Mouse (Mus musculus) embryonic facial prominence, embryonic 10.5 days (tissue): ENCODE measurements at regions not wholly inside any gene's neighbourhood (a gene's known extent, or its start where the extent isn't known, plus 50 kb on each side); places are given as distances from the start of the nearest gene placed in this dataset.
A peak's percentile ranks its signal among the peaks of the same experiment; 100 is the strongest.

Experiments used
- DNase-seq: peaks from one replicate; pipeline ENCODE4 v3.0.0-alpha.2; 2017; ENCODE audit warnings: low spot score
- H3K27ac ChIP-seq: fragments of 300-500 bp; sonication (generic); replicated peaks from 2 replicates; pipeline ENCODE4 v1.5.1; 2016; ENCODE audit warnings: mild to moderate bottlenecking
- H3K27me3 ChIP-seq: fragments of 300-500 bp; sonication (generic); replicated peaks from 2 replicates; pipeline ENCODE4 v1.6.1; 2016; ENCODE audit warnings: low read depth, mild to moderate bottlenecking; ENCODE audit not compliant: poor library complexity, severe bottlenecking
- H3K36me3 ChIP-seq: fragments of 300-500 bp; sonication (generic); replicated peaks from 2 replicates; pipeline ENCODE4 v1.6.1; 2016; ENCODE audit warnings: mild to moderate bottlenecking, moderate library complexity
- H3K4me1 ChIP-seq: fragments of 300-500 bp; sonication (generic); 2 replicates; pipeline ENCODE4 v1.6.1; 2016
- H3K4me3 ChIP-seq: fragments of 300-500 bp; sonication (generic); 2 replicates; pipeline ENCODE4 v1.5.1; 2016; ENCODE audit warnings: mild to moderate bottlenecking, moderate library complexity
- H3K9me3 ChIP-seq: fragments of 300-500 bp; sonication (generic); 2 replicates; pipeline ENCODE4 v1.6.1; 2016; ENCODE audit warnings: mild to moderate bottlenecking
- WGBS: fragments of 180-500 bp; shearing (Covaris S2); methylation state at CpG from one replicate; pipeline ENCODE4 v1.1.7; 2016; 5-methylcytosine and 5-hydroxymethylcytosine counted together

DNA sequence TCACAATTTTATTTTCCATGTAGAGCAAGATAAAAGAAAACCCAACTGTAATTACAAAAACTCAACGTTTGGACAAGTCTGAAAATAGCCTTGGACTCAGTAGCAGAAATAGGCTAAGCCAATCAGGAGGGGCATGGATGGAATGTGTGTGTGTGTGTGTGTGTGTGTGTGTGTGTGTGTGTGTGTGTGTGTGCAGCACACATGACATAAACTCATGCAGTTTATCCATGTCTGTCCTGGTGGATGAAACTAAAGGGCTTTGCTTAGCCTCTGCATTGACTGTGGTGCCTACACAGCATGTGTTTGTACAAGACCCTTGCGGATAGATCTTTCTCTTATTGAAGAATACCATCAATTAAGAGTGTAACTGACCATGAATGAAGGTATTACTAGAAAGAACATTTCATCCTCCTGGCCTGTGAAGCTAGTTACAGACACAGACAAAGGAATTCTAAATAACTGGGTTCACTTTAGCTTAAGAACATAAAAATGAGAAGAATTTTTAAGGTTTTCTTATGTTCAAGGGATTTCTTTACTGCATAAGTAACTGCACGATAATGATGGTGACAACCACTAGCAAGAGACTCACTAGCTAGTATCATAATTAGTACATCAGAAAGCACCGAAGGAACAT lies 361.5 kb downstream of the Tmem182 start:
- H3K4me1 ChIP-seq, result peaks cover 16% of the 10 kb centered on the region
- no peaks in the 10 kb centered on the region for H3K36me3 ChIP-seq
- H3K9me3 ChIP-seq, result no peaks in the 10 kb centered on the region
- no peak overlapping the region for H3K4me3 ChIP-seq
- peaks cover 11% of the 10 kb centered on the region; the same call in 1 of the 2 replicates for H3K27me3 ChIP-seq
- 70% methylated on average over 4 of the region's 4 CpGs for WGBS
- H3K27ac ChIP-seq, result no peak overlapping the region
- no peak for DNase-seq

DNA sequence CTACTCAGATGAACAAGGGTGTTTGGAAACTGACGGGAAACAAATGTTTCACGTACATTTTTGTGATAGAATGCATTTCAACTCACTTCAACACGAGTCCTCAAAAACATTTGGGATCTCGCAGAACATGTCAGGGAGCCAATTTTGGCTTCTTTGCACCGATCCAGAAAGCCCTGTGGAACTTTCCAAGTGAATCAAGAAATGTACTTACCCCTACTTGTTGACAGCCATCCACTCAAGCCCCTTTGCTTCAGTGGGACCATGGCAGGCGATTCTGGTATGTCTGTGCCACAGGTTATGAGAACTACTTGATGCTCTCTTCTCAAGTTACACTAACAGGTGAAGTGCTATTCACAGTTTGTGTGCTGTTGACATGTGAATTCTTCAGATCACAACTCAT lies 381.6 kb downstream of the Tmem182 start:
- Histone ChIP-seq H3K4me3 (no peak overlapping the region), H3K9me3 (no peaks in the 10 kb centered on the region), H3K36me3 (no peaks in the 10 kb centered on the region), H3K27me3 (no peaks in the 10 kb centered on the region), H3K27ac (no peak overlapping the region), H3K4me1 (no peaks in the 10 kb centered on the region)
- WGBS, result 89% methylated on average over 6 of the region's 6 CpGs
- no peak for DNase-seq

DNA sequence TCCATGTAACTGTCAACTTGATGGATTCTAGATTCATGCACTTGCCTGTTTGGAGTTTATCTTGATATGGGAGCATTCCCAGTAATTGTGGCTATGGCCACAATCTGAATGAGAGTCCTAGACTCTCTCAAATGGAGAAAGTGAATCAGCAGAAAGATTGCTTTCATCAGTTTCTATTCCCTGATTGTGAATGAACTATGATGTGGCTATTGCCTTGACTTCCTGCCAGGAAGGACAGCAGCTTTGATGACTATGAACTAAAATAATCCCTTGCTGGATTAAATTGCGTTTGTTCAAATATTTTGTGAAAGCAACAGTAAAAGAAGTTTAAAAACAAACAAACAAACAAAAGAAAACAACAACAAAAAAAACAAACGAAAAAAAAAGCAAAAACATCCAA lies 407.5 kb downstream of the Tmem182 start:
- no peak for DNase-seq
- no peaks in the 10 kb centered on the region for H3K4me1 ChIP-seq
- WGBS, result 86% methylated on average over 2 of the region's 2 CpGs
- no peaks in the 10 kb centered on the region for H3K27me3 ChIP-seq
- no peaks in the 10 kb centered on the region for H3K36me3 ChIP-seq
- no peak overlapping the region for H3K4me3 ChIP-seq
- H3K27ac ChIP-seq, result no peak overlapping the region
- H3K9me3 ChIP-seq, result no peaks in the 10 kb centered on the region

DNA sequence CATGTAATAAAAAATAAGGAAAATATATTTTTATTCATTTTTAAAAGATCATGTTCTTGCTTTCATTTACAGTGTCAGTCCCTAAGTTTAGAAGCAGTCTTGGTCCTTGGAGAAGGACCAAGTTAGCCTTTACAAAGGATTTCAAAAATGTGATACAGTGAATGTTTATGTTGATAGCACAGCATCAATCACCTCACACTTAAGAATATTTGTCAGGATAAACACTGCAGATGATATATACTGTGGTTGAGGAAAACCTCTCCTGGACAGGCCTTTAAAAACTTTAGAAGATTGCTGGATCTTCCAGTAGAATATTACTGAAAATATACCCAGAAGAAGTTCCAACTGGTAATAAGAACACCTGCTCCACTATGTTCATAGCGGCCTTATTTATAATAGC lies 420.4 kb downstream of the Tmem182 start:
- 93% methylated on average over 1 of the region's 1 CpGs for WGBS

GRCm38 (mm10) chr1:41235335-41235734 lies 429.9 kb downstream of the Tmem182 start:
- Histone ChIP-seq H3K27me3 (no peaks in the 10 kb centered on the region), H3K4me1 (no peaks in the 10 kb centered on the region), H3K36me3 (no peaks in the 10 kb centered on the region), H3K4me3 (no peak overlapping the region), H3K27ac (no peak overlapping the region), H3K9me3 (no peaks in the 10 kb centered on the region)
- no peak for DNase-seq
- 90% methylated on average over 7 of the region's 7 CpGs for WGBS

More for the DNA sequence above, 420.4 kb downstream of the Tmem182 start:
- no peak for DNase-seq
- H3K27ac ChIP-seq, result no peak overlapping the region
- H3K27me3 ChIP-seq, result no peaks in the 10 kb centered on the region
- H3K9me3 ChIP-seq, result no peaks in the 10 kb centered on the region
- no peaks in the 10 kb centered on the region for H3K36me3 ChIP-seq
- no peaks in the 10 kb centered on the region for H3K4me1 ChIP-seq
- H3K4me3 ChIP-seq, result no peak overlapping the region

GRCm38 (mm10) chr1:41243000-41243399 lies 437.6 kb downstream of the Tmem182 start:
- H3K27ac ChIP-seq, result no peak overlapping the region
- H3K9me3 ChIP-seq, result no peaks in the 10 kb centered on the region
- 85% methylated on average over 6 of the region's 6 CpGs for WGBS
- no peak overlapping the region for H3K4me3 ChIP-seq
- DNase-seq, result no peak
- H3K36me3 ChIP-seq, result no peaks in the 10 kb centered on the region
- no peaks in the 10 kb centered on the region for H3K27me3 ChIP-seq
- no peaks in the 10 kb centered on the region for H3K4me1 ChIP-seq

DNA sequence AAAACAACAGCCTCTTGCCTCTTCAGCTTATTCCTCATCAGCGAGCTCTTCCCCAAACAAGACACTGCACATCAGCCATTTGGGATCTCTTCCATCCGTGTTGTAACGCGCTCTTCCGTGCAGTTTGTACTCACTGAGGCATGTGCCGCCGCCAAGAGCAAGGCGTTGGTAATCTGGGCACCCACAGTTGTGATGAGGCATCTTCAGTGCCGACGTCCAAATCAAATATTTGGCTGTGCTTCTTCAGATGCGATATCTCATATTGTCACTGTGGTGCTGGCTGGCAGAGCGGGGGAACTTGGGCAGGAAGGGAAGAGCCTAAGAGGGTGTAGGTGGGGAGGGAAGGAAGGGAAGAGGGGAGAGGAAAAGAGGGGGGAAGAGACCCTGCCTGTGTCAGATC lies 439.2 kb downstream of the Tmem182 start:
- Histone ChIP-seq H3K4me1 (no peaks in the 10 kb centered on the region), H3K27me3 (no peaks in the 10 kb centered on the region), H3K9me3 (no peaks in the 10 kb centered on the region), H3K36me3 (no peaks in the 10 kb centered on the region), H3K4me3 (no peak overlapping the region), H3K27ac (no peak overlapping the region)
- WGBS, result 92% methylated on average over 12 of the region's 12 CpGs
- DNase-seq, result no peak

GRCm38 (mm10) chr1:41264214-41264613 lies 458.8 kb downstream of the Tmem182 start:
- H3K9me3 ChIP-seq, result no peaks in the 10 kb centered on the region
- H3K36me3 ChIP-seq, result no peaks in the 10 kb centered on the region
- DNase-seq, result peak; percentile 16
- 38% methylated on average over 10 of the region's 10 CpGs for WGBS
- H3K27ac ChIP-seq, result 0 out of 2 replicates have a peak overlapping the region, but pooled peaks have one; percentile 19
- 0 out of 2 replicates have a peak, but pooled peaks cover 2% of the 10 kb centered on the region for H3K4me1 ChIP-seq
- no peak overlapping the region for H3K4me3 ChIP-seq
- no peaks in the 10 kb centered on the region for H3K27me3 ChIP-seq

- DNase-seq, result peak; percentile 19
Observed at GRCm38 (mm10) chr1:41271111-41271730, 465.8 kb downstream of the Tmem182 start.

GRCm38 (mm10) chr1:41274573-41275270 lies 469.3 kb downstream of the Tmem182 start:
- Histone ChIP-seq H3K36me3 (no peaks in the 10 kb centered on the region), H3K27ac (peak overlapping the region; percentile 68), H3K9me3 (no peaks in the 10 kb centered on the region), H3K27me3 (peaks cover 22% of the 10 kb centered on the region), H3K4me1 (peaks cover 74% of the 10 kb centered on the region), H3K4me3 (peak overlapping the region; percentile 42)
- 7% methylated on average over 10 of the region's 10 CpGs for WGBS
- peak; percentile 48 for DNase-seq

More at GRCm38 (mm10) chr1:41271111-41271730, 465.8 kb downstream of the Tmem182 start:
- H3K36me3 ChIP-seq, result no peaks in the 10 kb centered on the region
- H3K27ac ChIP-seq, result no peak overlapping the region; the same call in 1 of the 2 replicates
- WGBS, result 19% methylated on average over 4 of the region's 4 CpGs
- peaks cover 20% of the 10 kb centered on the region for H3K27me3 ChIP-seq
- no peaks in the 10 kb centered on the region for H3K9me3 ChIP-seq
- H3K4me3 ChIP-seq, result no peak overlapping the region
- H3K4me1 ChIP-seq, result peaks cover 48% of the 10 kb centered on the region

- no peaks in the 10 kb centered on the region for H3K36me3 ChIP-seq
- H3K4me1 ChIP-seq, result peaks cover 74% of the 10 kb centered on the region
- no peaks in the 10 kb centered on the region for H3K9me3 ChIP-seq
- H3K4me3 ChIP-seq, result peak overlapping the region; percentile 42
- peak; percentile 57 for DNase-seq
- H3K27ac ChIP-seq, result peak overlapping the region; percentile 68
- peaks cover 17% of the 10 kb centered on the region for H3K27me3 ChIP-seq
- WGBS, result 2% methylated on average over 8 of the region's 8 CpGs
Observed at GRCm38 (mm10) chr1:41275271-41275624, 469.8 kb downstream of the Tmem182 start.

DNA sequence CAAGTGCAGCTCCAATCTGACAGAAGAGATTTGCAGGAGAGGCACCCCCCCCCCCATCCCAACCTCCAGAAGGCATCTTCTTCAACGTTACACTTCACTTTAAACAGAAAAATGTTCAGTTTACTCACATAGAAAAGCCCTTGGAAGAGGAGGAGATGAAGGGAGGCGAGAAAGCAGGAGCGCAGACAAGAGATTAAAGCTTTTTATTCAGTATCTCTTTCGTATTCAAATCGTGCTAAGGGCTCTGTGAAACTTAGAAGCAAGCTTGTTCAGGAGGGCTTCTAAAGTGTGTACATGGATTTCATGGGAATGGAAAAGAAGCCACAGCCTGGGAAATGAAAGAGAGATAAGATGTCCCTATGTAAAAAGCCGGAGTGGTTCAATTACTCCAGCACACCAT lies 470.2 kb downstream of the Tmem182 start:
- Histone ChIP-seq H3K4me3 (peak overlapping the region; percentile 42), H3K4me1 (peaks cover 70% of the 10 kb centered on the region), H3K27ac (peak overlapping the region; percentile 68), H3K9me3 (no peaks in the 10 kb centered on the region), H3K36me3 (no peaks in the 10 kb centered on the region), H3K27me3 (peaks cover 14% of the 10 kb centered on the region; the same call in 1 of the 2 replicates)
- WGBS, result 15% methylated on average over 6 of the region's 6 CpGs
- DNase-seq, result no peak

DNA sequence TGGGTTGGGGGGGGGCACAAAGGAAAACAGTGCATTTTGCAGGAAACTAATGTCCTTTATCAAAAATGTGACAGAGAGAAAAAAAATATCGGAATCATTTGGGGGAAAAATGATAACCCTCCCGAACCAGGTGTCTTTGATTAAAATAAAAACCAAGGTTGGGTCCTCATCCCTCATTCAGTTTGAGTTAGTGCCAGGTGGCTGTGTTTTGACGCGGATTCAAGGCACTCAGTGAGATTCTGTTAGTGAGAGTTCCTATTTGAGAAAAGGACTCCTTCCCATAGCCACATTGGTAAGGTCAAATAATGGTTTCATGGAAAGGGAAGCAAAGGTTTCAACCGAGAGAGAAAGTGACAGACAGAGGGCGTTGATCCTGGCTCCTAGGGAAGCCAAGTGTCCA lies 470.9 kb downstream of the Tmem182 start:
- Histone ChIP-seq H3K27ac (no peak overlapping the region), H3K27me3 (peaks cover 14% of the 10 kb centered on the region; the same call in 1 of the 2 replicates), H3K4me3 (no peak overlapping the region), H3K9me3 (no peaks in the 10 kb centered on the region), H3K36me3 (no peaks in the 10 kb centered on the region), H3K4me1 (peaks cover 63% of the 10 kb centered on the region)
- no peak for DNase-seq
- 39% methylated on average over 6 of the region's 6 CpGs for WGBS
